Mouse (Mus musculus) layer of hippocampus, adult 18-20 months (tissue): Measurements from ENCODE around the gene Adam6a. TPM values are rescaled to one million over a fixed set of nuclear protein-coding genes. Genes with fewer than 3 reads are reported as not detected.
"Not testable (repeated sequence)": the region's sequence is repeated elsewhere in the genome, so short reads cannot be mapped to it uniquely, and the experiment has no call there.

Experiments
- DNase-seq, 2 experiments: peaks; one replicate each; pipeline ENCODE4 v3.0.0; 2022; ENCODE audit warnings: low spot score in 2 of 2
- long read RNA-seq: library from polyadenylated mRNA; stranded (forward); transcript quantifications from one replicate; pipeline ENCODE4 v2.0.0, GENCODE M21; 2021
- total RNA-seq, 2 experiments: library from RNA; stranded (reverse); gene quantifications; 2 replicates each; pipeline ENCODE4 v1.2.3; 2021

Gene Adam6a
- not detected for total RNA-seq
- long read RNA-seq, result 0 reads

DNA sequence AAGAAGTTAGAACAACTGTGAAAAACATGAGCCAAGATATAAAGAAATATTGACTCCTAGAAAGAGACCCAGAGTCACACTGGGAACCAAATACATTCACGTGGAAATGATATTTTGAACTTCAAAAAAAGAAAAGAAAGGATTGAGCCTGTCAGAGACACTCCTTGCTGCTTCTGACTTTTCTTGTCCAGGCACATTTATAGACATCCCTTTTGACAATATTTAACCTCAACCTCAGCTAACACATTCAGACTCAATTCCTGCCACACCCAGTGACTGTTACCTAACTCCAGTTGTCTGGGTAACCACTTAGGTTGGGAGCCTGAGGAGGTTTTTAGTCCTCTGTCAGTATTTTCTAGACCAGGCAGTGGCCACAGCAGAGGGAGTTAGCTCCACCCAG lies at the start of gene Adam6a:
Gene Adam6a, plus strand, starts transcription at position 301 of the 400 bp plus-strand sequence.
- DNase-seq, result not testable (repeated sequence)

DNA sequence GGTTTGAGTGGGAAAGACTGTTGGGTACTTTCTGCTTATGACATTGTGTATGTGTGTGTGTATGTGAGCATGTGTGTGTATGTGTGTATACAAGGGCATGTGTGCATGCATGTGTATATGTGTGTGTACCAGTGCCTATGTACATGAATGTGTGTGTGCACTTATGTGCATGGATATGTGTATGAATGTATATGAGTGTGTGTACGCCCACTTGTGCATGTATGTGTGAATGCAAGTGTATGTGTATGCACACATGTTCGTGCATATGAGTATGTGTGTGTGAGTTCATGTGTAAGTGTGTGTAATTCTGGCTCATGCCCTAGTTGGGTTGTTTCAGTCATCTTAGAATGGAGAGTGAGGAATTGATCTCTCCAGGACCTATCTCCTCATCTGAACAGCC lies 17.8 kb upstream of the Adam6a start:
- DNase-seq, result no peak

DNA sequence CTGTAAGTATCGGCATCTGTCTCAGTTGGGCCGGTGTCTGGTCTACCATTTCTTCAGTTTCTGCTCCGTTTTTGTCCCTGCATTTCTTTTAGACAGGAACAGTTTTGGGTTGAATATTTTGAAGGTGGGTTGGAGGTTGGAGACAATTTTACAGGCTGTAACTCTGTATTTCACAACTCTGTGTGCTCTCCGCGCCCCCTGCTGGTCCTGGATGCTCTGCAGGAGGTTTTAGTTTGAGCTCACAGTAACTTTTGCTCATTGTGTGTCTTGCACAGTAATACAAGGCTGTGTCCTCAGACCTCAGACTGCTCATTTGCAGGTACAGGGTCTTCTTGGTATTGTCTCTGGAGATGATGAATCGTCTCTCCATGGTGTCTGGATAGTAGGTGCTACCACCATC lies 34.5 kb downstream of the Adam6a start:
- peak in 1 of 2 experiments; percentile 2 for DNase-seq

DNA sequence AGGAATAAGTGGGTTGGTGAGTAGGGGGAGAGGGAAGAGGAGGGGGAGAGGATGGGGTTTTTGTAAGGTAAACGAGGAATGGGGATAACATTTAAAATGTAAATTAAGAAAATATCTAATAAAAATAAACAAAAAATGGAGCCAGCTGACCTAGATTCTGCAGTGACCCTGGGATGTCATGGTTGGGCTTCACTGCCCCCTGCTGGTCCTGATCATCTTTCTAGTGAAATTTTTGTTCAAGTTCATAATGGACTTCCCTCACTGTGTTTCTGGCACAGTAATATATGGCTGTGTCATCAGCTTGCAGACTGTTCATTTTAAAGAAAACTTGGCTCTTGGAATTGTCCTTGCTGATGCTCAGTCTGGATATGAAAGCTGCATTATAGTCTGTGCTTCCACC lies 44.3 kb downstream of the Adam6a start:
- no peak for DNase-seq

Other genes starting within 250 kb of the Adam6a start
- gene Adam6b, start 54.4 kb upstream of the Adam6a start, total RNA-seq, result not detected